Mouse (Mus musculus) forebrain, embryonic 14.5 days (tissue): ENCODE measurements around the gene Prickle2. TPM values are rescaled to one million over a fixed set of nuclear protein-coding genes. Genes with fewer than 3 reads are reported as not detected.

Experiments
- ATAC-seq: fragments of 200-750 bp; cut with Nextera tagmentation; 2 replicates; pipeline ENCODE4 v1.8.0; 2017; ENCODE audit warnings: mild to moderate bottlenecking, moderate library complexity
- DNase-seq: peaks from one replicate; pipeline ENCODE4 v3.0.0-alpha.2; 2015; ENCODE audit warnings: low spot score
- H3K27ac ChIP-seq: fragments of 300-500 bp; sonication (generic); 2 replicates; pipeline ENCODE4 v1.5.1; 2014; ENCODE audit warnings: low read depth, mild to moderate bottlenecking, control low read depth, low read length, moderate library complexity
- H3K27me3 ChIP-seq: fragments of 300-500 bp; sonication (generic); replicated peaks from 2 replicates; pipeline ENCODE4 v1.6.1; 2014; ENCODE audit warnings: low read length, control low read depth, mixed read lengths; ENCODE audit not compliant: control insufficient read depth, insufficient read depth
- H3K36me3 ChIP-seq: fragments of 300-500 bp; sonication (generic); 2 replicates; pipeline ENCODE4 v1.6.1; 2014; ENCODE audit warnings: low read length, control low read depth; ENCODE audit not compliant: control insufficient read depth, insufficient read depth
- H3K4me1 ChIP-seq: fragments of 300-500 bp; sonication (generic); 2 replicates; pipeline ENCODE4 v1.6.1; 2014; ENCODE audit warnings: antibody characterized with exemption, low read length, control low read depth; ENCODE audit not compliant: control insufficient read depth, insufficient read depth
- H3K4me2 ChIP-seq: fragments of 300-500 bp; sonication (generic); 2 replicates; pipeline ENCODE4 v1.6.1; 2014; ENCODE audit warnings: mild to moderate bottlenecking, control low read depth, low read length
- H3K4me3 ChIP-seq: fragments of 300-500 bp; sonication (generic); 2 replicates; pipeline ENCODE4 v1.5.1; 2014; ENCODE audit warnings: low read depth, low read length, control low read depth
- H3K9ac ChIP-seq: fragments of 300-500 bp; sonication (generic); 2 replicates; pipeline ENCODE4 v1.6.1; 2014; ENCODE audit warnings: mild to moderate bottlenecking, low read length, control low read depth, moderate library complexity
- H3K9me3 ChIP-seq: fragments of 300-500 bp; sonication (generic); replicated peaks from 2 replicates; pipeline ENCODE4 v1.6.1; 2016; ENCODE audit warnings: low read length, control low read depth, mixed read lengths; ENCODE audit not compliant: control insufficient read depth
- WGBS: fragments of 180-500 bp; shearing (Covaris S2); extraction: QIAGEN DNeasy Blood & Tissue Kit; methylation state at CpG from one replicate; pipeline ENCODE4 v1.1.7; 2014; 5-methylcytosine and 5-hydroxymethylcytosine counted together
- polyA plus RNA-seq: library from polyadenylated mRNA; unstranded; fragments of >200 nt; fragmentation: Nextera tagmentation; extraction: Ambion mirVana; gene quantifications from 2 replicates; pipeline ENCODE4 v1.2.1, GENCODE M21; 2014

Gene Prickle2
- polyA plus RNA-seq: 5.5 and 7.8 TPM in 2 replicates

- 0% methylated on average over 11 of the region's 24 CpGs for WGBS
Observed at GRCm38 (mm10) chr6:92706145-92706466, at the start of gene Prickle2. Gene Prickle2 (minus strand): TSS chr6:92706155.

GRCm38 (mm10) chr6:92752737-92753136 lies 46.8 kb upstream of the Prickle2 start:
- DNase-seq (peak; percentile 64), ATAC-seq (0 out of 2 replicates have a peak, but pooled peaks have one; percentile 34)
- Histone ChIP-seq H3K27me3 (no peaks in the 10 kb centered on the region), H3K9me3 (no peaks in the 10 kb centered on the region), H3K9ac (no peak overlapping the region), H3K4me3 (no peak overlapping the region), H3K4me2 (no peak overlapping the region), H3K36me3 (no peaks in the 10 kb centered on the region), H3K4me1 (no peaks in the 10 kb centered on the region), H3K27ac (no peak overlapping the region)
- WGBS: 75% methylated on average over 2 of the region's 2 CpGs

More at GRCm38 (mm10) chr6:92706145-92706466, at the start of gene Prickle2:
- Histone ChIP-seq H3K4me1 (no peaks in the 10 kb centered on the region), H3K27ac (no peak within 1 kb of the TSS), H3K4me3 (peak within 1 kb of the TSS; percentile 69), H3K9ac (peak within 1 kb of the TSS; percentile 75), H3K27me3 (no peaks in the 10 kb centered on the region), H3K4me2 (peak within 1 kb of the TSS; percentile 98), H3K9me3 (no peaks in the 10 kb centered on the region), H3K36me3 (no peaks in the 10 kb centered on the region)
- ATAC-seq: peak; percentile 90
- peak; percentile 78 for DNase-seq

- H3K27ac ChIP-seq: no peak overlapping the region
- ATAC-seq (no peak), DNase-seq (no peak)
- no peaks in the 10 kb centered on the region for H3K36me3 ChIP-seq
- no peaks in the 10 kb centered on the region for H3K9me3 ChIP-seq
- H3K4me1 ChIP-seq: no peaks in the 10 kb centered on the region
- H3K9ac ChIP-seq: no peak overlapping the region
- no peaks in the 10 kb centered on the region for H3K27me3 ChIP-seq
- 74% methylated on average over 4 of the region's 4 CpGs for WGBS
- H3K4me2 ChIP-seq: no peak overlapping the region
- no peak overlapping the region for H3K4me3 ChIP-seq
Observed at GRCm38 (mm10) chr6:92749420-92749819, 43.5 kb upstream of the Prickle2 start.

- Histone ChIP-seq H3K4me2 (0 out of 2 replicates have a peak overlapping the region, but pooled peaks have one; percentile 8), H3K27me3 (no peaks in the 10 kb centered on the region), H3K4me3 (no peak overlapping the region), H3K9me3 (no peaks in the 10 kb centered on the region), H3K27ac (no peak overlapping the region), H3K4me1 (no peaks in the 10 kb centered on the region), H3K36me3 (no peaks in the 10 kb centered on the region), H3K9ac (no peak overlapping the region)
- peak; percentile 69; the same call in 1 of the 2 replicates for ATAC-seq
- WGBS: 16% methylated on average over 11 of the region's 11 CpGs
- peak; percentile 81 for DNase-seq
Observed at GRCm38 (mm10) chr6:92743605-92744004, 37.6 kb upstream of the Prickle2 start.

- WGBS: 78% methylated on average over 1 of the region's 1 CpGs
- Histone ChIP-seq H3K27ac (no peak overlapping the region), H3K9ac (no peak overlapping the region), H3K4me2 (no peak overlapping the region), H3K4me1 (no peaks in the 10 kb centered on the region), H3K9me3 (peaks cover 3% of the 10 kb centered on the region; the same call in 1 of the 2 replicates), H3K4me3 (no peak overlapping the region), H3K36me3 (no peaks in the 10 kb centered on the region), H3K27me3 (no peaks in the 10 kb centered on the region)
- ATAC-seq (no peak), DNase-seq (no peak)
Observed at GRCm38 (mm10) chr6:92737116-92737515, 31.2 kb upstream of the Prickle2 start.

GRCm38 (mm10) chr6:92733651-92734050 lies 27.7 kb upstream of the Prickle2 start:
- ATAC-seq: no peak

GRCm38 (mm10) chr6:92728514-92728913 lies 22.6 kb upstream of the Prickle2 start:
- Histone ChIP-seq H3K36me3 (no peaks in the 10 kb centered on the region), H3K27me3 (no peaks in the 10 kb centered on the region), H3K4me2 (peak overlapping the region; percentile 14; the same call in 1 of the 2 replicates), H3K9ac (peak overlapping the region; percentile 37; the same call in 1 of the 2 replicates), H3K9me3 (no peaks in the 10 kb centered on the region), H3K4me3 (no peak overlapping the region), H3K4me1 (peaks cover 6% of the 10 kb centered on the region; the same call in 1 of the 2 replicates), H3K27ac (peak overlapping the region; percentile 39; the same call in 1 of the 2 replicates)
- 37% methylated on average over 7 of the region's 7 CpGs for WGBS
- no peak for DNase-seq
- ATAC-seq: peak; percentile 42; the same call in 1 of the 2 replicates

More at GRCm38 (mm10) chr6:92733651-92734050, 27.7 kb upstream of the Prickle2 start:
- Histone ChIP-seq H3K27me3 (no peaks in the 10 kb centered on the region), H3K4me1 (peaks cover under 1% of the 10 kb centered on the region; the same call in 1 of the 2 replicates), H3K36me3 (no peaks in the 10 kb centered on the region), H3K27ac (no peak overlapping the region), H3K9ac (no peak overlapping the region), H3K9me3 (peaks cover 3% of the 10 kb centered on the region; the same call in 1 of the 2 replicates), H3K4me3 (no peak overlapping the region), H3K4me2 (no peak overlapping the region)
- DNase-seq: no peak

GRCm38 (mm10) chr6:92728084-92728483 lies 22.1 kb upstream of the Prickle2 start:
- no peak overlapping the region for H3K4me3 ChIP-seq
- no peaks in the 10 kb centered on the region for H3K36me3 ChIP-seq
- H3K9me3 ChIP-seq: no peaks in the 10 kb centered on the region
- H3K27me3 ChIP-seq: no peaks in the 10 kb centered on the region
- H3K27ac ChIP-seq: peak overlapping the region; percentile 39; the same call in 1 of the 2 replicates
- WGBS: 2% methylated on average over 10 of the region's 10 CpGs
- peaks cover 6% of the 10 kb centered on the region; the same call in 1 of the 2 replicates for H3K4me1 ChIP-seq
- peak overlapping the region; percentile 14; the same call in 1 of the 2 replicates for H3K4me2 ChIP-seq
- DNase-seq (peak; percentile 89), ATAC-seq (peak; percentile 57)
- H3K9ac ChIP-seq: peak overlapping the region; percentile 37; the same call in 1 of the 2 replicates

GRCm38 (mm10) chr6:92727351-92727986 lies 21.5 kb upstream of the Prickle2 start:
- no peaks in the 10 kb centered on the region for H3K36me3 ChIP-seq
- peaks cover 6% of the 10 kb centered on the region; the same call in 1 of the 2 replicates for H3K4me1 ChIP-seq
- ATAC-seq (0 out of 2 replicates have a peak, but pooled peaks have one; percentile 32), DNase-seq (peak; percentile 55)
- H3K4me3 ChIP-seq: no peak overlapping the region
- no peak overlapping the region for H3K27ac ChIP-seq
- no peak overlapping the region for H3K9ac ChIP-seq
- 12% methylated on average over 7 of the region's 7 CpGs for WGBS
- no peak overlapping the region for H3K4me2 ChIP-seq
- H3K27me3 ChIP-seq: no peaks in the 10 kb centered on the region
- H3K9me3 ChIP-seq: no peaks in the 10 kb centered on the region
